Mouse (Mus musculus): Measurements from ENCODE around the gene Itpr1. TPM values are rescaled to one million over a fixed set of nuclear protein-coding genes. Genes with fewer than 3 reads are reported as not detected.

Itpr1 gene
- total RNA-seq, 2 experiments from 2014 or later = 37.0 to 48.1 TPM

GRCm38 (mm10) chr6:108325948-108326411 lies 113.1 kb downstream of the Itpr1 start:
- DNase-seq = no peak

GRCm38 (mm10) chr6:108326751-108327161 lies 113.9 kb downstream of the Itpr1 start:
- peak in 1 of 2 experiments; percentile 22 for DNase-seq

GRCm38 (mm10) chr6:108327561-108327960 lies 114.7 kb downstream of the Itpr1 start:
- peak in 1 of 2 experiments; percentile 23 for DNase-seq

- no peak for DNase-seq
Observed at GRCm38 (mm10) chr6:108328296-108328695, 115.4 kb downstream of the Itpr1 start.

GRCm38 (mm10) chr6:108330461-108330860 lies 117.6 kb downstream of the Itpr1 start:
- peak; percentile 45 for DNase-seq

GRCm38 (mm10) chr6:108331268-108331667 lies 118.4 kb downstream of the Itpr1 start:
- DNase-seq = no peak

- no peak for DNase-seq
Observed at GRCm38 (mm10) chr6:108334059-108334458, 121.2 kb downstream of the Itpr1 start.

- no peak for DNase-seq
Observed at GRCm38 (mm10) chr6:108335202-108335823, 122.4 kb downstream of the Itpr1 start.

- no peak for DNase-seq
Observed at GRCm38 (mm10) chr6:108336506-108336905, 123.6 kb downstream of the Itpr1 start.

GRCm38 (mm10) chr6:108337289-108337688 lies 124.4 kb downstream of the Itpr1 start:
- no peak for DNase-seq

GRCm38 (mm10) chr6:108338362-108338761 lies 125.5 kb downstream of the Itpr1 start:
- no peak for DNase-seq

GRCm38 (mm10) chr6:108342989-108343388 lies 130.1 kb downstream of the Itpr1 start:
- no peak for DNase-seq

- DNase-seq = peak in 1 of 2 experiments; percentile 22
Observed at GRCm38 (mm10) chr6:108343781-108344310, 130.9 kb downstream of the Itpr1 start.

GRCm38 (mm10) chr6:108350801-108351200 lies 137.9 kb downstream of the Itpr1 start:
- DNase-seq = peak in 1 of 2 experiments; percentile 47

- no peak for DNase-seq
Observed at GRCm38 (mm10) chr6:108351998-108352397, 139.1 kb downstream of the Itpr1 start.

GRCm38 (mm10) chr6:108367412-108367811 lies 154.5 kb downstream of the Itpr1 start:
- no peak for DNase-seq

GRCm38 (mm10) chr6:108369031-108369430 lies 156.1 kb downstream of the Itpr1 start:
- no peak for DNase-seq

GRCm38 (mm10) chr6:108371347-108371893 lies 158.5 kb downstream of the Itpr1 start:
- no peak for DNase-seq

GRCm38 (mm10) chr6:108374019-108374418 lies 161.1 kb downstream of the Itpr1 start:
- DNase-seq = no peak

- DNase-seq = peak; percentile 25 to 29
Observed at GRCm38 (mm10) chr6:108379041-108379440, 166.1 kb downstream of the Itpr1 start.

- DNase-seq = no peak
Observed at GRCm38 (mm10) chr6:108380209-108380608, 167.3 kb downstream of the Itpr1 start.

- peak; percentile 62 to 74 for DNase-seq
Observed at GRCm38 (mm10) chr6:108390624-108391324, 177.9 kb downstream of the Itpr1 start.

GRCm38 (mm10) chr6:108393131-108393530 lies 180.2 kb downstream of the Itpr1 start:
- DNase-seq = no peak
